Mouse (Mus musculus): ENCODE measurements around the gene Man2a2. TPM values are rescaled to one million over a fixed set of nuclear protein-coding genes. Genes with fewer than 3 reads are reported as not detected.

The Man2a2 gene
- 10 to 100 TPM; 70.5 to 72.0 TPM for total RNA-seq (2021)

DNA sequence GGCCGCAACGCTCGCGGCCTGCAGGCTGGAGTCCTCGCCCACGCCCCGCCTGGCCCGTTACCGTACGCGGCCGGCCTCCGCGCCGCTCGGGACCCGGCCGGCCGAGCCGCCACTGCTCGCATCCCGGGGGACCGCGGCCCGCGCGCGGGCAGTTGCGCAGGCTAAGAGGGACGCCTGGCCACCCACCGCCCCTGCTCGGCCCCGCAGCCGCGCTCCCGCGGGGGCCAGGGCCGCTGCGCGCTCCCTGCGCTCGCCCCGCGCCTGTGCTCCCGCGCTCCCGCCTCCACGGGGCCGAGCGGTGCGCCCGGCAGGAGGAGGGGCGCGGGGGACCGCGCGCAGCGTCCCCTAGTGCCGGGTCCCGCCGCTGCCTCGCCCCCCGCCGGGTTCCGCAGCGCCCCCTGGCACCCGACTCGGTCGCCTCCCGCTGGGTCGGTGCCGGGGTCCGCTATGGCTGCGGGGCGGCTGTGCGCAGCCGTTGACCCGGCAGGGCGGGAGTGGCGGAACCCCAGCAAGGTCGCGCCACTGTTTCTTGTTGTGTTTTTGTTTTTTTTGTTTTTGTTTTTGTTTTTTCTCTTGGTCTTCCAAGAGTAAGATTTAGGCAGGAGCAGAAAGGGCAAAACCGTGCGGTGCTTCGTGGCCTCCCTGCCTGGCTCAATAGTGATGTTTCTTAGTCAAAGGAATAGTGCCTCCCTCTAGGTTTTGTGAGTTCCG is at the start of gene Man2a2:
TSS of gene Man2a2 (minus strand) at position 335 of the 711 bp plus-strand sequence.
- intact Hi-C loops (cut with DNase I): loop anchor here (2.0 kb wide), 1 partner anchor 230 kb away; no protein-coding TSS in a partner anchor
- peak; percentile 87 to 90 for DNase-seq

DNA sequence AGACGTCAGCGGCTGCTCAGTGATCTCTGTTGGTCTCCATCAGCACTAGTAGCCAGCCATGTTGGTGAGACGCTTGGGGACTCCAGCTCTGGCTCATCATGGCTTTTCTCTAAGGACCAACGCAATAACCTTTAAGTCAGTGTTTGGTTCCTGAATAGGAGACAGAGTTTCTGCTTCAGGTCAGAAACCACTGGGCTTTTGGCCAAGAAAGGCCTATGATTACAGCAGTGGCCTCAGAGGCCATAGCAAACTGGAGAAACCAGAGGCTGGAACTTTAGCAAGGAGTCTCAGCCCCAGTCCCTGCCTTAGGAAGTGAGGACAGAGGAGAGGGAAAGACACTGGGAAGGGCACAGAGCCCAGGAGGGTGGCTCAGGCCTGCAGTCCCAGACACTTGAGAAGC is 49.4 kb upstream of the Man2a2 start:
- intact Hi-C loops (cut with DNase I): no loop called here

DNA sequence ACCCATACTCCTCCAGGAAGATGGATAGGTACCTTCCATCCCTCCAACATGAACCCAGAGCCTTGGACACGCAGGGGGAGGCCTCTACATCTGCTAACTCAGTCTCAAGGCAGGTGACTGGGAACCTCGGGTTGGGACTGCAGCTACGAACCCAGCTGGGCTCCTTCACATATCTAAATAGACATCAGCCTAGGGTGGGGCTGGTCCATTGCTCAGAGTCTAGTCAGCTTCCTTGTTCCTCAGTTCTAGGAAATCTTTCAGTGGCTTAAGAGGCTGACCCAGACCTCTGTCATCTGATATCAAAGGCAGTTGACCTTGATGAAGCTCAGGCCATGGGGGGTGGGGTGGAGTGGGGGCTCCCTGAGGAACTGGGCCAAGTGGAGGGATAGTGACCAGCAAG is 48.1 kb upstream of the Man2a2 start:
- DNase-seq: no peak
- intact Hi-C loops (cut with DNase I): no loop called here

More for the DNA sequence above, 49.4 kb upstream of the Man2a2 start:
- DNase-seq: peak in 1 of 2 experiments; percentile 30

DNA sequence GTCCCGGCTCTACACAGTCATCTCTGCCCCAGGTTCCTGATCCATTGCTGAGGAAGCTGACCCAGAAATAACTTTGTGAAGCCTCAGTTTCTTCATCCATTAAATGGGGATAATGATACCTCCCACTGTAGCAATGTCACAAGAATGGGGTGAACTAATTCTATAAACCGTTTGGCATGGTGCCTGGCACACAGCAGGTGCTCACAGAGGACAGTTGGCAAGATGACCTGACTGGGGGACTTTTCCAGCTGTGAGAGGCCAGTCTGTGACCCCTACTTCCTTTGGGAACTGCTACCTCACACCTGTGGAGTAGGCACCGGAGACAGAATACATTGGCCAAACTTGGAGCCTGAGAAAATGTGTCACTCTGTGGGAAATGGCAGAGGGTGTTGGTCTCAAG is 46.9 kb upstream of the Man2a2 start:
- intact Hi-C loops (cut with DNase I): no loop called here
- no peak for DNase-seq

DNA sequence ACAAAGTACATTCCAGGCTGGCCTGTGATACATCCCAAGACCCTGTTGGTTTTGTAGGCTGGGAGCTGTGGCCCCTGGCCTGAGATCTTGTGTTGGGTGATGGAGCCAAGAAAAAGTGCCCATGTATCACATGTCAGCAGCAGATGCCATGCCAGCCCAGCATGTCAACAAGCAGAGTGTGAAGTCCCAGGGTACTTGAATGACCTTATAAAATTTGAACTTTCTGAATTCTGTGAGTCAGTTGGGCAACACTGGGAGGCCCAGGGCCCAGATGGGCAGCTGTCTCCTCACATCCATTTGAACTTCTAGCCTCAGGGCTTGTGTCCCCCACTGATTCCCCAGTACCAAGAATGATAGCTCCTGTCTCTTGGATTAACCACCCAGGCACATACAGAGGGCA is 46.4 kb upstream of the Man2a2 start:
- intact Hi-C loops (cut with DNase I): no loop called here
- DNase-seq: no peak

DNA sequence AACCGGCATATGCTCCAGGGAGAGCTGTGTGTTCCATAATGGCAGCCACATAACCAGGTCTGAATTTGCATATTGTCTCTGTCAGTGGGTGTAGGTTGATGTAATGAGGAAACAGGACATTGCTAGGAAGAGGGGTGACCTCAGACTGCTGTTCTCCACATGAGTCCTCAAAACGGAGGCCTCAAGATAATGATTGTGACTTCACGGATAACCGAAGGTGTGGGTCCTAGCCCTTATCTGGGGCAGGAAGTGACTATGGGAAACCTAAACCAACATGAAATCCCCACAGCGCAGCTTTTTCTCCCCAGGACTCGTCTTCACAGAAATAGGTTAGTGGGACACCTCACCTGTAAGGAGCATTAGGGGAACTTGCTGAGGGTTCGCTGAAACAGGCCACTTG is 45.8 kb upstream of the Man2a2 start:
- DNase-seq: no peak
- intact Hi-C loops (cut with DNase I): no loop called here

DNA sequence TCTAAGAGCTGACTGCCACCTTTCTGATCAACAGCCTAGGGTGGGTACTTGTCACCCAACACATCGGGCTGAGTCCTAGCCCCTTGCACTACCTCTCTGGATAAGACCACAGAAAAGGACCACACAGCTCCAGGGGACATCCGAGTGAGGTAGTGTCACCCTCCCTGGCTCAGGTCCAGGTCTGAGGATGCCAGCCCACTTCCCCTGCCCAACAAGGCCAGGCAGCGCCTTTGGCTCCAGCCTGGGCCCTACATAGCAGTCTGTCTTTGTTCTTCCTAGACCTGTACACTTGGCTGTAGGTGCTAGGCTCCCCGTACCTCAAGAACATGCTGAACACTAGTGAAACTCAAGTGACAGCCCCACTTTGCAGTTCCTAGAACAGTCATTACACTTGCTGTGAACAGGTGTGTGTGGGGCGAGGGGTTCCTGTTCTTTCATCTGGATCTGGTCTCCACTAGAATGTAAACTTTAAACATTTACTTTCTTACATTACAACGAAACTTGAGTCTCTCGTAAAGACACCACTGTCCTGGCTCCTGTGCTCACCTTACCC is 43.2 kb upstream of the Man2a2 start:
- intact Hi-C loops (cut with DNase I): no loop called here
- no peak for DNase-seq

DNA sequence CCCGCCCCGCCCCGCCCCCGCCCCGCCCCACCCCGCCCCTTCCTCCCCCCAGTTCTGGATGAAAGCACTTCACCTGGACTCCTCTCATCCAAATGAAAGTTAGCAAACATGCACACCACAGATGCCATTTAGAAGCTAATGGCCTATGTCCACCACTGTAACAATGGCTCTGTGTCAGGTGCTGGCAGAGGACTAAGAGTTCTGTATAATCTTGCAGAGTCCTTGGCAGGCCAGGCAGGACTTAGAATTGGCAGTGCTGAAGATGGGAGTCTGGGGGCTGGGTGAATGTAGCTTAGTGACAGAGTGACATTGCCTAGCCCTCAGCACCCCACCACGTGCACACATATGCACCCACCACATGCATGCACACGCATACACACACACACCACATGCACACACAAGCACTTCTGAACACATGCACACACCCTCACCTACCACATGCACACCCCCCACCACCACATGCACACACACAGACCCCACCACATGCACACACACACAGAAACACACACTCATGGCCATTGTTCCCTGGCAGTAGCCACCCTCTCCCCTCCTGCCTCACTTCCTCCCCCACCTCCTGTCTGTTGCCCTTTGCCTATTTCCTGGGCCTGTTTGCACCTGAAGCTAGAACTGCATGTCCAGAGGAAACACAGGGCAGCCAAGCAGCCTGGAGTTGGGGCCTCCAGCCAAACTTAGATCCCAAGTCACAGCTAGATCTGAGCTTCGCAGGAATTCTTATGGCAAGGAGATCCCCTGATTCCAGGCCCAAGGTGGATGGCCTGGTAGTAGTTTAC is 42.5 kb upstream of the Man2a2 start:
- DNase-seq: peak in 1 of 2 experiments; percentile 58
- intact Hi-C loops (cut with DNase I): no loop called here

DNA sequence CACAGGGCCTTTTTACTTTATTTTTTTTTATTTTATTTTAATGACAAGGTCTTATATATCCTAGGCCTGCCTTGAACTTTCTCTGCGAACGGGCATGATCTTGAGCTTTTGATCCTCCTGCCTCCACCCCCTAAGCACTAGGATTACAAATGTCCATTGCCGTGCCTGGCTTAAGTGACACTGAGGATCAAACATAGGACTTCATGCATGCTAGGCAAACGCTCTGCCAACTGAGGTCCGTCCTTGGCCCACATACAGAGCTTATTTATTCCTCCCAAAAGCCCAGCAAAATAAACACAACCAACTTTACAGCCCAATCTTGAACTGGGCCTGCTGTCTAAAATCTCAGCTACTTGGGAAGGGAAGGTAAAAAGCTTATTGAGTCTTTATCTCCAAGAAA is 41.6 kb upstream of the Man2a2 start:
- intact Hi-C loops (cut with DNase I): no loop called here
- no peak for DNase-seq

DNA sequence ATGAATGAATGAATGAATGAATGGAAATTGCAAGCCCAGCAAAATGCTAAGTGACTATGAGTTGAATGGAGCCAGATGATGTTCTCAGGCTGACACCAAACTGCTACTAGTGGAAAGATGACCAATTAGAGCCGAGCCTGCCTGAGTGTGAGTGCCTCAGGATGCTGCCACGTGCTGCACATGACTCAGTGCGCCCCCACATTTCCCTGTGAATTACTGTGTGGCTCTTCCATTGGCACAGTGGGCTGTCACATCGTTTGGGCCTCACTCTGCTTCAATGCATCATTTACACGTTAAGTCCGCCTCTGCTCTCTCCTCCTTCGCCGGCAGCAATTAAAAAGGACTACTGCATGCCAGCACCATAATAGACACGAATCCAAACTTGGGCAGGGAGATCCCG is 41.1 kb upstream of the Man2a2 start:
- intact Hi-C loops (cut with DNase I): no loop called here
- no peak for DNase-seq

DNA sequence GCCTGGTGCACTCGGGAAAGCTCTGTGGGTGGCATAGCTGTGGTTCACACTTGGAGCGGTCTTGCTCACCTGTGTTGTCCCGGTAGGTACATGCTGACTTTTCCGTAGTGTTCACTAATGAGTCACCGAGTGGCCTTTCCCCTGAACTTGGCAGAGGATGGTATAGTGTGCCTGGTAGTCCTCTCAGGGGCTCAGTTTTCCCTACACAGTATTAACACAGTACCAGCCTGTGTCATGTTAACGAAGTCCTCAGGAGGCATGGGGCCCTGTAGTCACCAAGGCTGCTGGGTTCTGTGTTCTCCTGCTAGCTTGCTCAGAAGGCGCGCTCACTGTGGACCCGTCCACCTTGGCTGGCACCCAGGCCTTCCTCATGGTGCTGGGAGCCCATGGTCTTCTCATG is 39.2 kb upstream of the Man2a2 start:
- DNase-seq: no peak
- intact Hi-C loops (cut with DNase I): no loop called here

DNA sequence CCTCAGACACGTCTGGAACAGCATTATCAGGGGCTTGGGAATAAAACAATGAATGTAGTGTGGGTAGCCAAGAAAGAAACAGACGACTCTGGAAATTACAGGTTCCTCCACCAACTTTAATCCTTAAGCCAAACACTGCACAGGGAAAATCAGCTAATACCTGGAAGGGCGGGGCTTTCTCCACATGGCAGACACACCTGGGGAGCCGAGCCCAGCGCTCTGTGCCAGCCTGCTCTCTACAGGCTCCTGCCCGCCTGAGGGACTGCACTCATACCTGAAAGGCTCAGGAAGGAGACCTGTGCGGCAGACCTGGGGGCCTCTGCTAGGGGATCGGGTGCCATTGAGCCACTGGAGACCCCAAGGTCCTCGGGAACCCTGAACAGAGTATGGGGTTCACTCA is 36.5 kb upstream of the Man2a2 start:
- DNase-seq: no peak
- intact Hi-C loops (cut with DNase I): no loop called here

DNA sequence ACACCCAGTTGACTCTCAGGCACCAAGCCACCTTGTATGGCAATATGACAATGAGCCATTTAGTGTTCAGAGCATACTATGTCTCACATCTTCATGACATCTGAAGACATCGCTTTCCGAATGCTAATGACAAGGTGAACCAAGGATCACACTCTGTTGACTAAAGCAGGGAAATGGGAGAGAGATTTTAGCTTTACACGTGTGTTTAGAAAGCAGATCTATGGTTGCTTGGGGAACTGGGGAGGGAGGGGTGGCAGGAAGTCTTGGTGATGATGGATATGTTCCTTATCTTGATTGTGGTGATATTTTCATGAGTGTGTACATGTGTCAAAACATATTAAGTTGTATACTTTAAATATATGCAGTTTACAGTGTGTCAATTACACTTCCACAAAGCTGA is 35.0 kb upstream of the Man2a2 start:
- no peak for DNase-seq
- intact Hi-C loops (cut with DNase I): no loop called here

DNA sequence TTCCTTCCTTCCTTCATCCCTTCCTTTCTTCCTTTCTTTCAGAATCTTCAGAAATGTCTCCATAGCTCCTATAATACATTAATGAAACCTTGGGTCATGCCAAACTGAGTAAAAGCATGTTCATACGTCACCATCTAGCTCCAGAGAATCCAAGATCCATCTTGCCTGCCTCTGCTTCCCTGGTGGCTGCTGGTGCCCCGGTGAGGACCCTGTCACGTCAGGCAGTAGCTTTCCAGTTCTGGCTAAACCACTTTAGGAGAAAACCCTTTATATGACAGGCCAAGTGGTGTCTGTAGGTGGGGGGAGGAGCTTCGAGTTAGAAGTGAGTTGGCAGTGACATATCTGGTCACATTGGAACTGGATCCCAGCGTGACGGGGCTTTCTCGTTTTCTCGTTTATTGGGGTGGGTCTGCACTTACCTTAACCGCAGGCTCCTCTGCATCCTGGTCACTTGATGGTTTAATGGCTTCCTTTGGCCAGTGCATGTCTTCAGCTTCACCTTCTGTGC is 34.1 kb upstream of the Man2a2 start, which contains the start of gene Furin:
TSS of gene Furin (minus strand) at position 249 of the 508 bp plus-strand sequence.
- intact Hi-C loops (cut with DNase I): no loop called here
- no peak for DNase-seq

DNA sequence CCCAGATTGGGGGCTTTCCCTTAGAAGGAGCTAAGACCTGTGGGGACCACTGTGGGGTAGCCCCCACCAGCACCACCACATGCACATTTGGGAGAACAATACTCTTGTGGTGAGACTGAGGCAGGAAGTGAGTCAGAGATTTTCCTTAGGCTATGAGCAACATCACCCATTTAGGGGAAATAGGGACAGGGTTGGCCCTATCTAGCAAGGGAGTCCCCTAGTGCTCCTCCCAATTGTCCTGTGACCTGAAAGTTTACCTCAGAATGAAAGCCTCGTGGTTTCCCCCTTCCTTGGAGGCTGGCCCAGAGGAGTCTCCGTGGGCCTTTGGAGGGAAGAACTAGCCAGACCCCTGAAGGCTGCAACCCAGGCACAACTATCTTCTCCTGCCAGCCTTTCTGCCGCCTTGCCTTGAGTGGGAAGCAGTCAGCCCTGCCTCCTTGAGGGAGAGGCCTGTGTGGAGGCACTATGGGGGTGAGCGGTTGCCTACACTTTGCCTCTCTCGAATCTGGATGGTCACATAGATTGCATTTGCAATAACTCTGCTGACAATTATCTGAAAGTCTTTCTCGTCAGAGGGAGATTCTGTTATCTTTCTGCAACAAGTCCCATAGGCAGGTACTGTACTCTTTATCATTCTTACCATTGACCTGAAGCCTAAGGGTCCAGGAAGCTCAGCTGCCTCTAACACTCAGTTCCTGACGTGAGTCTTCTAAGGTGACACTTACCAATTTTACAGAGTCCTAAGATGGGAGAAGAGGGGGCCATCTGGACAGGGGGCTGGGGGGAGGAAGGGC is 33.1 kb upstream of the Man2a2 start:
- DNase-seq: peak; percentile 45 to 50
- intact Hi-C loops (cut with DNase I): no loop called here

DNA sequence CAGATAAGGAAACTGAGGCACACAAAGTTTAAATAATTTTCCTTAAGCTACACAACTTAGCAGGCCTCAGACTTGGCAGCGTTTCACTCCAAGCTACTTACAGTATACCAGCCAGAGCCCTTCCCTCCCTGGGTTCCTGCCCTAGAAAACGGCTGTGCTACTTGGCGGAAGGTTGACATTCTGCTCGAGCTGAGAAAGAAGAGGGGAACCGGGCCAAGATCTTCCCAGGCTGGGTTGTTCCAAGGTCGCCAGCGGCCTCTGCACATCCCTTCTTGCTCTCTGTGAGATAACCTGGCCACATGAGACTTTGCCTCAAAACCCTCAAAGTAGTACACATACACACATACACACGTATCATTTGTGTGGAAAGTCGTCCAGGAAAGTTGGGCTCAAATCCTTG is 32.4 kb upstream of the Man2a2 start:
- intact Hi-C loops (cut with DNase I): loop anchor here (2.0 kb wide), 1 partner anchor 17 kb away; the partner anchor contains the start of gene Fes
- DNase-seq: peak; percentile 90 to 91

DNA sequence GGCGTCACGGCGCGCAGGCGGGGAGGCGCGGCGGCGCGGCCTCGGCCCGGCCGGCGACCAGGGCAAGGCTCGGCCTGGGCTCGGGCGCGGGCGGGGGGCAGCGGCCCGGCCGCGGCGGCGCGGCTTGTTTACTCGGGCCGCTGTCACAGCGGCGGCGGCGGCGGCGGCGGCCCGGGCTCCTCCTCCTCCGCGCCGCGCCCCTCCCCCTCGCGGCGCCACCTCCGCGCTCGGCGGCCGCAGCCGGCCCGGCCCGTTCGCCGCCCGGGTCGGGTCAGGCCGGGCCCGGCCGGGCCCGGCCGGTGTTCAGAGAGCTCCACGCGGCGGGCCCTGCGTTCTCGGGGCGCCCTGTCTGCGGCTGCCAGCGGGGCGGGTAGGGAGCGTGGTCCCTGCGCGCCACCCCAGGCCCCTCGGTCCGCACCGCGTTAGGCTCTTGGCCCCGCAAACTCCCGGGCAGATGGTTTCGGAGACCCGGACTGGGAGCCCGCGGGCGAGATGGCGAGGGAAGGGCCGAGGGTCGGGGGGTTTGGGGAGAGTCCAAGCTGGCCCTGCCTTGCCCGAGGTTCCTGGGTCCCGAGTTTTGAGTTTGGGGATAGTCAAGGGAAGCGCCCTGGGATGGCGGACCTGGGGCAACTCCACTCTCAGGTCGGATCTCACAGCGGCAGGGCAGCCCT is 31.6 kb upstream of the Man2a2 start:
- DNase-seq: peak; percentile 76 to 77
- intact Hi-C loops (cut with DNase I): loop anchor here (2.0 kb wide), 1 partner anchor 16 kb away; the partner anchor contains the start of gene Fes

DNA sequence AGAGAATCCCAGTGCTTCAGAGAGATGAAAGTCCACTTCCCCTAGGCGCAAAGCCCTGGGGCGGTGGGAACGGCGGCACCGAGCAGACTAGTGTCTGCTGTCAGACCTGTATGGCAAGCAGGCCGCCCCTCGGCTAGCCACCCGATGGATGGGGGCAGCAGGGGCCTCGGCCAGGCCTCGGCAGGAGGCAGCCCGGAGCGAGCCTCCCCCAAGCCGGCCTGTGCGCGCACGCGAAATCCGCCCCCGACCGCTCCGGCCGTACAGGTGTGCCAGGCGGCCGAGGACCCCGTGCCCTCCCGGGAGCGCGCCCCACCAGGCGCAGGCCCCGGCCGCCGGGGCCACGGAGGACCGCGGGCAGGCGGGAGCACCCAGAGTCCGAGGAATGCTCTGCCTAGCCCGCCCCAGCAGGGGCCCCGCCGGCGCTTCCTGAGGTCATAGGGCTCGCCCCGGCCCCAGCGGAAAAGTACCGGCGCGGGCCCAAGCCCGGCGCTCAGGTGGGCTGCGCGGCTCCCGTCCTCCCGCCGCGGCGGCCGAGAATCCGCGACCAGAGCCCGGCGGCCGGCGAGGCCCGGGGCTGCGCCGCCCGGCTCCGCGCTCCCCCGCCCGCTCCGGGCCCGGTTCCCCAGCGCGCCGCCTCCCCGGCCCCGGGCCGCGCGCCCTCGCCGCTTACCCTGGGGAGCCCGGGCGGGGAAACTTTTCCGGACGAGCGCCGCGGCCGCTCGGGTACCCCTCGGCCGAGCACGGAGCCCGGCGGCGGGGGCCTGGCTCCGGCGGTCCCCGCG is 30.9 kb upstream of the Man2a2 start:
- intact Hi-C loops (cut with DNase I): loop anchor here (2.0 kb wide), 1 partner anchor 15 kb away; the partner anchor contains the start of gene Fes
- DNase-seq: peak; percentile 66 to 71
